Mouse (Mus musculus) erythroblast, embryonic 14.5 days (primary cell): ENCODE data around the gene Celf2. TPM values are rescaled to one million over a fixed set of nuclear protein-coding genes. Genes with fewer than 3 reads are reported as not detected.
"Not testable (repeated sequence)": the region's sequence is repeated elsewhere in the genome, so short reads cannot be mapped to it uniquely, and the experiment has no call there.

Experiments
- H3K27me3 ChIP-seq: 2 replicates; pipeline ENCODE4 v1.6.1; 2012; ENCODE audit warnings: inconsistent platforms; ENCODE audit not compliant: control insufficient read depth
- H3K36me3 ChIP-seq: 2 replicates; pipeline ENCODE4 v1.6.1; 2012; ENCODE audit warnings: mild to moderate bottlenecking, inconsistent platforms; ENCODE audit not compliant: control insufficient read depth
- H3K4me1 ChIP-seq: 2 replicates; pipeline ENCODE4 v1.6.1; 2012; ENCODE audit warnings: inconsistent platforms; ENCODE audit not compliant: control insufficient read depth
- H3K4me3 ChIP-seq: replicated peaks from 2 replicates; pipeline ENCODE3; 2012; ENCODE audit warnings: moderate library complexity, mild to moderate bottlenecking, inconsistent platforms
- H3K9me3 ChIP-seq: 2 replicates; pipeline ENCODE4 v1.6.1; 2012; ENCODE audit warnings: low read length, inconsistent platforms, mixed read lengths; ENCODE audit not compliant: control insufficient read depth
- GATA1 ChIP-seq: IDR thresholded peaks from 2 replicates; pipeline ENCODE4 v1.6.1; 2012; ENCODE audit warnings: low read length, inconsistent platforms, mixed read lengths
- TAL1 ChIP-seq: IDR thresholded peaks from 3 replicates; pipeline ENCODE4 v1.6.1; 2012; ENCODE audit warnings: low read length, inconsistent platforms, mixed read lengths
- polyA plus RNA-seq: library from polyadenylated mRNA; stranded (reverse); fragments of >175 nt; gene quantifications from 2 replicates; pipeline ENCODE4 v1.2.3, GENCODE M21; 2012

Celf2 gene
- polyA plus RNA-seq, 1 experiment, result under 0.01 TPM

DNA sequence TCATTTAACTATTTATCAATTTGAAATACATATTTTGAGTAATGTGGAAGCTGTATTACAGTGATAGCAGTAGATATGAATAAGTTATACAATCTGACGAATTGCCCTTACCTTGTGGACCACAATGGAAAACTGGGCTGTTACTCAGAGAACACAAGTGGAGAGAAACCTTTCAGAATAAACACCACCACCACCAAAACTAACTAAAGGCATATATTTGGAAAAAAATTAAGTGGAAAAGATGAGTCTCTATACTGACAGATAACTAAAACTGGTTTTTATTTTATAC is 910.5 kb downstream of the Celf2 start:
- H3K36me3 ChIP-seq, result no peaks in the 10 kb centered on the region
- TF ChIP-seq GATA1 (no peak), TAL1 (no peak)
- no peaks in the 10 kb centered on the region for H3K27me3 ChIP-seq
- H3K4me1 ChIP-seq, result no peaks in the 10 kb centered on the region
- no peaks in the 10 kb centered on the region for H3K9me3 ChIP-seq
- no peak overlapping the region for H3K4me3 ChIP-seq

DNA sequence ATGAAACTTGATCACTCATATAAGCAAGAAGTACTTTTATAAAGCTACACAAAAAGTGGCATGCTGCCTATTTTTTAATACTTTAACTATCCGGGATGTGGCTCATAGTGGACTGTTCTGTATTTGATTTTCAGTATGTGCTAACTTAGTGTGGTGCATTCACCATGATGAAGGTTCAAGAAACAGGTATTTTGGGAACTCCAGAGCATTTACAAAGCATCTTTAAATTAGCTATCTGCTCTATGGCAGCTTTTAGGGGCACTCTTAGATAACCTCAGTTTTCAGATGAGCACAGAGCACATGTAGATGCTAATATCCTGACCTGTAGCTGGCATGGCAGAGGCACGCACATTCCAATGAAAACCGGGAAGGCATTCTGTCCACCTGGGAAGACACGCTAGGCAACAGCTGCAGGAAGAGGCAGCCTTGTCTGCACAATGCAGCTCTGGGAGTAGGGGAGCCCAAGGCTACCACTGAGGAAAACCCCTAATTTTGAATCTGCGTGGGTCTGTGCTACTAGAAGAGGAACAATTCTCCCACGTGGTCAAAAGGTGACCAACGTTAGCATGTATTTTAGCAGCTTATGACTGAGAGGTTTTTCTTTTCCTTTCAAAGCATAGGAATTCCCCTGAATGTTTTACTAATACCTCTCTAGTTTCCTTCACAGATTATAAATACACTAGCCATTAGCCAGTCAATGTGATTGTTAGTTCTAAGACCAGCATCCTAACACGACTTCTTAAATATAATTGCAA is 911.1 kb downstream of the Celf2 start:
- Histone ChIP-seq H3K9me3 (no peaks in the 10 kb centered on the region), H3K4me3 (no peak overlapping the region), H3K27me3 (no peaks in the 10 kb centered on the region), H3K36me3 (no peaks in the 10 kb centered on the region), H3K4me1 (no peaks in the 10 kb centered on the region)
- TF ChIP-seq TAL1 (no peak), GATA1 (no peak)

- no peaks in the 10 kb centered on the region for H3K4me1 ChIP-seq
- TF ChIP-seq GATA1 (no peak), TAL1 (no peak)
- H3K9me3 ChIP-seq, result no peaks in the 10 kb centered on the region
- no peak overlapping the region for H3K4me3 ChIP-seq
- no peaks in the 10 kb centered on the region for H3K27me3 ChIP-seq
- H3K36me3 ChIP-seq, result no peaks in the 10 kb centered on the region
These were observed 914.6 kb downstream of the Celf2 start for GRCm38 (mm10) chr2:6594736-6595135.

- H3K27me3 ChIP-seq, result no peaks in the 10 kb centered on the region
- H3K4me3 ChIP-seq, result no peak overlapping the region
- TF ChIP-seq GATA1 (no peak), TAL1 (no peak)
- no peaks in the 10 kb centered on the region for H3K9me3 ChIP-seq
- no peaks in the 10 kb centered on the region for H3K4me1 ChIP-seq
- H3K36me3 ChIP-seq, result no peaks in the 10 kb centered on the region
These were observed 915.2 kb downstream of the Celf2 start for GRCm38 (mm10) chr2:6594160-6594559.

GRCm38 (mm10) chr2:6593739-6594138 is 915.6 kb downstream of the Celf2 start:
- TF ChIP-seq TAL1 (no peak), GATA1 (no peak)
- no peaks in the 10 kb centered on the region for H3K36me3 ChIP-seq
- H3K4me1 ChIP-seq, result no peaks in the 10 kb centered on the region
- H3K27me3 ChIP-seq, result no peaks in the 10 kb centered on the region
- H3K9me3 ChIP-seq, result no peaks in the 10 kb centered on the region
- no peak overlapping the region for H3K4me3 ChIP-seq

GRCm38 (mm10) chr2:6586122-6586681 is 923.2 kb downstream of the Celf2 start:
- H3K4me1 ChIP-seq, result peaks cover 2% of the 10 kb centered on the region; the same call in 1 of the 2 replicates
- no peaks in the 10 kb centered on the region for H3K27me3 ChIP-seq
- H3K36me3 ChIP-seq, result no peaks in the 10 kb centered on the region
- TF ChIP-seq GATA1, result no peak
- TF ChIP-seq TAL1, result no peak
- H3K9me3 ChIP-seq, result no peaks in the 10 kb centered on the region
- no peak overlapping the region for H3K4me3 ChIP-seq

- no peak overlapping the region for H3K4me3 ChIP-seq
- H3K36me3 ChIP-seq, result no peaks in the 10 kb centered on the region
- no peak for TF ChIP-seq GATA1
- TF ChIP-seq TAL1, result no peak
- no peaks in the 10 kb centered on the region for H3K27me3 ChIP-seq
- no peaks in the 10 kb centered on the region for H3K9me3 ChIP-seq
- peaks cover 2% of the 10 kb centered on the region; the same call in 1 of the 2 replicates for H3K4me1 ChIP-seq
These were observed 924.2 kb downstream of the Celf2 start for GRCm38 (mm10) chr2:6585069-6585754.

- no peak overlapping the region for H3K4me3 ChIP-seq
- no peaks in the 10 kb centered on the region for H3K36me3 ChIP-seq
- peaks cover 2% of the 10 kb centered on the region; the same call in 1 of the 2 replicates for H3K4me1 ChIP-seq
- TF ChIP-seq TAL1, result no peak
- no peak for TF ChIP-seq GATA1
- H3K9me3 ChIP-seq, result no peaks in the 10 kb centered on the region
- no peaks in the 10 kb centered on the region for H3K27me3 ChIP-seq
These were observed 926.7 kb downstream of the Celf2 start for GRCm38 (mm10) chr2:6582711-6583110.

DNA sequence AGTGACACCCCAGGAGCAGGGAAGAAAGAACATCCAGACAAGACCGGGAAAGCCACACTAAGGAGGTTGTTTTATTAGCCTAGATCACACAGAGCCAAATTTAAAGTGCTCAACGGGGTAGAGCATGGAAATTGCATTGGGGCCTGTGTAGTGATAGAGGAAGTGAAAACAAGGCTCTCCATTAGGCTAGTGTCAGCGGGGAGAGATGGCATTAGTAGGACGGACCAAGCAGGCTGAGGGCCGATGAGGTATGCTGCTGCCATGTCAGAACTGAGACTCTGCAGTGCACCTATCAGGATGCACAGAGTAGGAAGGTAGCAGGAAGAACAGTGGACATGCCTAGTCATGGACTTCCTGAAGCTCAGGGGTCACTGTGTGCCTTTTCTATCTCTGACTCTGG is 929.3 kb downstream of the Celf2 start:
- Histone ChIP-seq H3K36me3 (no peaks in the 10 kb centered on the region), H3K4me3 (no peak overlapping the region)

DNA sequence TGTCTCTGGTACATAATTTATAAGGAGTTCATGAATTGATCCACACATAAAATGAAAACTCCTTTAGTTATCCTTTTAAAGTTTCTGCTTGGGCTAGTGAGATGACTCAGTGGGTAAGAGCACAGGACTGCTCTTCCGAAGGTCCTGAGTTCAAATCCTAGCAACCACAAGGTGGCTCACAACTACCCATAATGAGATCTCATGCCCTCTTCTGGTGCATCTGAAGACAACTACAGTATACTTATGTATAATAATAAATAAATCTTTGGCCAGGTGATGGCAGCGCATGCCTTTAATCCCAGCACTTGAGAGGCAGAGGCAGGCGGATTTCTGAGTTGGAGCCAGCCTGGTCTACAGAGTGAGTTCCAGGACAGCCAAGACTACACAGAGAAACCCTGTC is 934.0 kb downstream of the Celf2 start:
- not testable (repeated sequence) for H3K9me3 ChIP-seq, H3K4me1 ChIP-seq, H3K4me3 ChIP-seq, H3K36me3 ChIP-seq, H3K27me3 ChIP-seq

More for the DNA sequence above, 929.3 kb downstream of the Celf2 start:
- Histone ChIP-seq H3K9me3 (no peaks in the 10 kb centered on the region), H3K27me3 (no peaks in the 10 kb centered on the region), H3K4me1 (peaks cover 2% of the 10 kb centered on the region; the same call in 1 of the 2 replicates)
- TF ChIP-seq TAL1, result no peak
- TF ChIP-seq GATA1, result no peak
